Mouse (Mus musculus) adrenal gland, adult 18-20 months (tissue): ENCODE results near the gene RPS10-NUDT3. TPM values are rescaled to one million over a fixed set of nuclear protein-coding genes. Genes with fewer than 3 reads are reported as not detected.

Experiments
- DNase-seq, 2 experiments: peaks; one replicate each; pipeline ENCODE4 v3.0.0; 2021 to 2022; ENCODE audit warnings: low spot score in 2 of 2
- total RNA-seq, 2 experiments: library from RNA; stranded (reverse); gene quantifications; 1 replicate in 1 of 2; 2 replicates in 1 of 2; pipeline ENCODE4 v1.2.3; 2021

Gene RPS10-NUDT3
- total RNA-seq, 2 experiments from 2014 or later: not detected

DNA sequence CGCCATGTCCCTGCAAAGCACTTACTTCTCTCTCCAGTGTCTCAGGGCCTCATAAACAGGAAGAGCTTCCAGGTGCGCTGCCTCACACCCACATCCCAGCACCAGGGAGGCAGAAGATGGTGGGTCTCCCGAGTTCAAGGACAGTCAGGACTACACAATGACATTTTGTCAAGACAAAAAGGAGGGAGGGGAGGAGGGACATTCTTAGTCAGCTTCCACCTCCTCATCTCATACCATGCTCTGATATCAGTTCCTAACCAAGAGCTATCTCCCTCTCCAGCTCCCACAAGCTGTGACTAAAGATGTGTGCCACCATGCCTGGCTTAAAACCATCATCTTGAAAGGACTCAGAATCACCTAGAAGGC lies 23.5 kb downstream of the RPS10-NUDT3 start:
- no peak for DNase-seq

DNA sequence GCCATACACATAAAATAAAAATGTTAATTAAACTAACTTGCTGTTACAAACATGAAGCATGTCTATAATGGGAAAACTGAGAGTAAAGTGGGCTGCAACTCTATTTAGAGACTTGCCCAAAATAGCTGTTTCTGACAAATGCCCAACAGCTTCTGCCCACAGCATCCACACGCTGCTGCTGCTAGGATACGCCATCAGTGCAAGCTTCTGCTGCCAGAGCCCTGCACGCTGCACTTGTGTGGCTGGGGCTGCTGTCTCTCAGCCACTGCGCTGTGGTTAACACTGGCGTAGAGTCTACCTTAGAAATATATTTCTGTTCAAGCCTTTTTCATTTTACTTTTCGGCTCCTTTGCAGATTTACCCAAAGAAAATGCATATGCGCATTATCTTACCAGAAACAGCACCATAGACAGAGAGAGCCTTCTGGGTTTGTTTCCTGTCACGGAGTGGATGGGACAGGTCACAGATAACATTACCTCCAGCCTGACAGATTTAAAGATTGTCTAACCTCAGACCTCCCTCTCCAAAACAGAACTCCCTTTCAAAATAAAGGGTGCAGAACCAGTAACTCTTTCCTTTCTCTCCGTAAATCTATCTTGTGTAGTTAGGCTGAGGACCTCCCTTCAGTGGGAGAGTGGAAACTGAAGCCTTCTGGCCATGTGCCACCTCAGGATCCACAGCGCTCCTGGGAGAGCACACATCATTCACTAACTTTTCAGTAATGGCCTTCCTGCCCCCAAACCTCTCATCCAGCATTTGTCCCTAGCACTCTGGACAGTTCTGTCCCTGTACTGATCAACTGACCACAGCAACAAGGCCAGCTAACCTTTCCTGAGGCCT lies 24.1 kb downstream of the RPS10-NUDT3 start:
- DNase-seq: no peak

DNA sequence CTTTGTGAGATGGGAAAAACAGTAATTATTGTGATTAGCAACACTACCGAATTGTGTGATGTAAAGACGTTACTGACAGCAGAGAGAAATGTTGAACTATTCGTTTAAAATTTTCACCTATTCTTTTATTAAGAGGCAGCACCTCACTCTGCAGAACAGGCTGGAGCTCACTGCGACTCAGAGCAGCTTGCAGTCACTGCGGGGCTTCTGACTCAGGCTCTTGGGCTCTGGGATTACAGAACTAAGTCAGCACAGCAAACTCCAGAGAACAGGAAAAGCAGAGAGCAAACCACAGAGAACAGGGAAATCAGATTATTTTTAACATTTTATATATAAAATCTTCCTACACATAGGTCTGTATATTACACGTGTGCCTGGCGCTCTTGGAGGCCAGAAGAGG lies 25.4 kb downstream of the RPS10-NUDT3 start:
- DNase-seq: no peak

DNA sequence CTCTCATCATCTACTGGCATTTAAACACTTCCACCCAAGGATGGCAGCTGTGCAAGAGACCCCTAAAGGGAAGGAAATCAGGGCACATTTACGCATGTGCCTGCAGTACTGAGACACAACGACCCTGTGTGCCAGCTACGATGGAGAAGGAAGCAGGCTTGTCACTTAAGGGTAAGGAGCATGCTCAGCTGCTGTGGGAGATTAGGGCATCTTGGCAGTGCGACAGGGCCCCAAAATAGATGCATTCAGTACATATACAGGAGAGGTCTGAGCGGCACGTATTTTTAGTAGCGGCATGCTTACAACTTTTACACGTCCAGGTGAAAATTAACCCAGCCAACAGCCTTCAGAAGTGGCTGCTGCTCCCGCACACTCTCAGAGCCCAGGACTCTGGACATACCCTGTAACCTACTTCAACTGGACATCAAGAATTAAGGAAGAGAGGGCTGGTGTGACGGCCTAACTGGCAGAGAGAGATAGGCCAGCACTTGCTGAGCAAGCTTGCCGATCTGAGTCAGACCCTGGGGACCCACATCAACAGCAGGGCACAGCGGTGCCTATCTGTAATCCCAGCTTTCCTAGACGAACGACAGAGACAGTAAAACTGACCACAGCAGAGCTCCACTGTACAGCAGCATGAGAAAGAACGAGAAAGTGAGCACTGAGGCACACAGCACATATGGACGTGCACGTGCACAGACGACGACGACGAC lies 31.3 kb downstream of the RPS10-NUDT3 start:
- no peak for DNase-seq

- no peak for DNase-seq
These were observed 32.0 kb downstream of the RPS10-NUDT3 start for GRCm38 (mm10) chr17:27603036-27603435.

- DNase-seq: no peak
These were observed 34.2 kb downstream of the RPS10-NUDT3 start for GRCm38 (mm10) chr17:27600869-27601268.

DNA sequence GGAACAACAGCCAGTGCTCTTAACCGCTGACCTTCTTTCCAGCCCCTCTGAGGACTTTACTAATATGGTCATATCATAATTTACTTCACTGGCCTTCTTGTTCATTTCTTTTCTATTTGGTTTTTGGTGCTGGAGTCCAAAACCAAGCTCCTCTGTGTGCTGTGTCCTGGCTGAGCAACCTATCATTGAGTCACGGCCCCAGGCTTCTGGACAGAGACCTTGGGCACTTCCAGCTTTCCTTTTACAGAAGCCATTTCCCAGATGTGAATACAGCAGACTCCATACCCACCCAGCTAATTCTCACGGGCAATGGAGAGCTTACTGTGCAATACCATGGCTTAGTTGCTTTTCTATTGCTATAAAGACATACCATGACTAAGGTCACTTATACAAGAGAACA lies 34.7 kb downstream of the RPS10-NUDT3 start:
- DNase-seq: no peak

- DNase-seq: no peak
These were observed 38.4 kb downstream of the RPS10-NUDT3 start for GRCm38 (mm10) chr17:27596376-27597190.

- no peak for DNase-seq
These were observed 39.2 kb downstream of the RPS10-NUDT3 start for GRCm38 (mm10) chr17:27595659-27596375.

GRCm38 (mm10) chr17:27592565-27592910 lies 42.5 kb downstream of the RPS10-NUDT3 start:
- no peak for DNase-seq

- no peak for DNase-seq
These were observed 43.0 kb downstream of the RPS10-NUDT3 start for GRCm38 (mm10) chr17:27591826-27592564.

GRCm38 (mm10) chr17:27588231-27588630 lies 46.8 kb downstream of the RPS10-NUDT3 start:
- DNase-seq: no peak

GRCm38 (mm10) chr17:27587252-27587651 lies 47.8 kb downstream of the RPS10-NUDT3 start:
- no peak for DNase-seq

GRCm38 (mm10) chr17:27586661-27587060 lies 48.4 kb downstream of the RPS10-NUDT3 start:
- DNase-seq: no peak

GRCm38 (mm10) chr17:27583185-27583894 lies 51.7 kb downstream of the RPS10-NUDT3 start:
- DNase-seq: no peak

- DNase-seq: no peak
These were observed 54.5 kb downstream of the RPS10-NUDT3 start for GRCm38 (mm10) chr17:27580392-27581068.

DNA sequence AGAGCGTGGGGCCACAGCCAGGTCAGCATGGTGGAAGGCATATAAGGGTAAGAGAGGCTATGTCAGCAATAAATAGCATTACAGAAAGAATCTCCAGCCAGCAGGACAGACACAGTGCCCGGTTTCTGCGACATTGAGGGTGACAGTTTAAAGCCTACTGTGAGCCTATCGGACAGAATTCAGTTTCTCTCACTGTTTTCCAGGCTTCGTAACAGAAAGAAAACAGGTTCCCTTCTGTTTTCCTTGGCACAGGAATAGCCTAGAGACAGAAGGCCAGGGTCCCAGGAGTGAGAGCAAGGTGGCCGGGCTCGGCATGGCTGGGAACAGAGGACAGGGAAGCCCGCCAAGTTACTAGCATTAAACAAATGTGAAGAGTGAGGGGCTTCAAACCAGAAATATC lies 55.2 kb downstream of the RPS10-NUDT3 start:
- DNase-seq: no peak

- DNase-seq: no peak
These were observed 56.5 kb downstream of the RPS10-NUDT3 start for GRCm38 (mm10) chr17:27578487-27578886.

GRCm38 (mm10) chr17:27577468-27577867 lies 57.6 kb downstream of the RPS10-NUDT3 start:
- no peak for DNase-seq
